Mouse (Mus musculus): ENCODE measurements around the gene Bik.

The Bik gene

DNA sequence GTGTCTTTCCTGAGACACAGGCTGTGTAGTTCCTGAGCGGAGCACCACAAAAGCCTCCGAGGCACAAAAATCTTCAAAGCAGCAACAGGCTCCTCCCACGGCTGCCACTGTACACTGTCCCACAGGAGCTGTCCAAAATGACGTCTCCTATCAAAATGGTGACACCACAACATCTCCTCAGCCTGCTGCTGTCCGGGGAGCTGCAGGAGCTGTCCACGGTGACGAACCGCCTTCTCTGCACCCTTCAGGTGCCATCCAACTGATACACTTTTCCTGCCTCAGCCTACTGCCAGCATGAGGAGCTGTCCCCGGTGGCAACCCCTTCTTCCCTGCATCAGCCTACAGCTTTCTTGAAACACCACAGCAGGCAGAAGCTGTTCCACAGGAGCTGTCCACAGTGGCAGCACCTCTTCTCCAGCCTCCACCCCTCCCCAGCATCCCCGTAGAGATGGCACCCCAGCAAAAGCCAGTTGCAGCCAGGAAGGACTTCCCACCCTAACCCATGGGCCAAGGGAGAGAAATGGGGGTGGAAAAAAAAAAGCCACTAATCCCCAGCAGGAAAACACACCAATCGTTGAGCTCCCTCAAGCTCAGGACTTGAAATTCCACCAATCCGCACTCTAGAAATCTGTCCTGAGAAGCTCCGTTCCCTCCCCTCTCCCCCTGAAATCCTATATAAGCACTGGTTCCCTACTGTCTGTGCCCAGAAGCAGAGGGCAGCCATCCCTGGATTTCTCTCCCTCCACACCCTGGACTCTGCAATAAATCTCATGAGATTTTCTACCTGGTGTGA, 14.0 kb upstream of the Bik start:
- peak; percentile 22 for DNase-seq (ENCODE audit: low read depth)

- no peak for DNase-seq (ENCODE audit: low read depth)
These were observed 11.6 kb upstream of the Bik start for GRCm38 (mm10) chr15:83515018-83515417.

- DNase-seq (ENCODE audit: low read depth), result peak; percentile 71
These were observed 8.2 kb upstream of the Bik start for GRCm38 (mm10) chr15:83518215-83519048.

DNA sequence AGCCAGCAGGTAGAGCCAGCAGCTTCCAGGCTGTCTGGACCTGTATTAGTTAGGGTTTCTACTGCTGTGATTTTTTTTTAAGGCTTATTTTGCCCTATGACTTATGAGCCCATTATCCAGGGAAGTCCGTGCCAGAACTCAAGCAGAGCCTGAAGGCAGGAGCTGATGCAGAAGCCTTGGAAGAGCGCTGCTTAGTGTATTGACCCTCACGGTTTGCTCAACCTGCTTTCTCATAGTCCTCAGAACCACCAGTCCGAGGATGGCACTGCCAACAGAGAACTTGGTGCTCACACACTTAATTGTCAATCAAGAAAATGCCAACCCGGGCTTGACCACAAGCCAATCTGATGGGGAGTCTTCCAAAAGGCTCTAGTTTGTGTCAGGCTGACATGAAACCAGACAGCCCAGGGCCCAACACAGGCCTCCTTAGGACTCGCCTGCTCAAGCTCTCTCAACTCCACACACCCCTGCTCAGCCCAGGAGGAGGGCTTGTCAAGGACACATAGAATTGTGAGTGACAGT, 5.7 kb upstream of the Bik start:
- no peak for DNase-seq (ENCODE audit: low read depth)

DNA sequence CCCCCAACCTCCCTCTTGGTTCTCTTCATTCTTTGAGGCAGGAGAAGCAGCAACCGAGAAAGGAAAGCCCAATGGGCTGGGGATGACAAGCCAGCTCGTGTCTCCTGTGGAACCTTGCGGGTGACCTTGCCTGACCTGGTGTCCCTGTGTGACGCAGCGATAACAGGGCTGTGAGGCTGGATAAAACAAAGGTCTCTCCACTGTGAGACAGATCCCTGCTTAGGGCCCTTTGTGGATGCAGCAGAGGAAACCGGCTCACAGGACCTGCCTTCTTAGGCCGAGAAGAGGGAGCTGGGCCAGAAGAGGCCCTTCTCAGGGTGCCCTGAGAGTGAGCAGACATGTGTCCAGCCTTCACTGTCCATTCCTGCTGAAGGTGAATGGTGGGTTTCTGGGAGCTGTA, 3.5 kb upstream of the Bik start:
- no peak for DNase-seq (ENCODE audit: low read depth)

- no peak for DNase-seq (ENCODE audit: low read depth)
These were observed 2.9 kb upstream of the Bik start for GRCm38 (mm10) chr15:83523638-83524332.

GRCm38 (mm10) chr15:83524333-83524729, 2.3 kb upstream of the Bik start:
- no peak for DNase-seq (ENCODE audit: low read depth)

- no peak for DNase-seq (ENCODE audit: low read depth)
These were observed 403 bp downstream of the Bik start for GRCm38 (mm10) chr15:83527092-83527437.

DNA sequence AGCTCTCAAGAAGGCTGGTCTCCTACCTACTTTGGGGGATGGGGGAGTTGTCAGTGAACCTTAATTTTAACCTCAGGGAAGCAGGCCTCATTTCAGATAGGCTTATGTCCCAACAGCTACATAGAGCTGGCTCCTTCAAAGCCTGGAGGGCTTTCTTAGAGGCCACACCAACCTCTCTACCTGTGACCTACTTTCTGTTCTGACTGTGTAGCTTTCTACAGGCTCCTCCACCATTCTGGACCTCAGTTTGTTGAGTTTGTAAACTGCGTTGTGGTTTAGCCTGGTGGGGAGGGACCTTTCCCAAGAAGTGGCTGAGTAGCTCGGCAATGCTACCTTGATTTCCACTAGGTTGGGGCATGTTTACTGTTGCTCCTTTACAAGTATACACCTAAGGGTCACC, 1.1 kb downstream of the Bik start:
- DNase-seq (ENCODE audit: low read depth), result no peak

DNA sequence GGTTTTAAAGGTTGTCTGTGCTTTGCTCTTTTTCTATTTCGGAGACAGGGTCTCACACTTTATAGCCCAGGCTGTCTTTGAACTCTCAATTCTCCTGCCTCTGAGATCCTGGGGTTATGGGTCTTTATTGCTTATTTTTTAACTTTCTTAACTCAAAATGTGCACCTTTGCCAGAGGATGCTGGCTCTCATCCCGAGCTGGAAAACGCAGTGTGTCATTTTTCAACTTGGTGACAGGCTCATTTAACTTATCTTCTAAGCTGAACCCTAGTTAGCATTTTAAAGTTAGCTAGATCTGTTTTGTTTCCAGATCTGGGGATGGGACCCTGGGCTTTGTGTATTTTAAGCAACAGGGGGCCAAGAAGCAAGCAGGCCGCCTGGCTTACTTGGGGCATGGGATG, 2.2 kb downstream of the Bik start:
- no peak for DNase-seq (ENCODE audit: low read depth)

GRCm38 (mm10) chr15:83529765-83530164, 3.1 kb downstream of the Bik start:
- peak; percentile 17 for DNase-seq (ENCODE audit: low read depth)

DNA sequence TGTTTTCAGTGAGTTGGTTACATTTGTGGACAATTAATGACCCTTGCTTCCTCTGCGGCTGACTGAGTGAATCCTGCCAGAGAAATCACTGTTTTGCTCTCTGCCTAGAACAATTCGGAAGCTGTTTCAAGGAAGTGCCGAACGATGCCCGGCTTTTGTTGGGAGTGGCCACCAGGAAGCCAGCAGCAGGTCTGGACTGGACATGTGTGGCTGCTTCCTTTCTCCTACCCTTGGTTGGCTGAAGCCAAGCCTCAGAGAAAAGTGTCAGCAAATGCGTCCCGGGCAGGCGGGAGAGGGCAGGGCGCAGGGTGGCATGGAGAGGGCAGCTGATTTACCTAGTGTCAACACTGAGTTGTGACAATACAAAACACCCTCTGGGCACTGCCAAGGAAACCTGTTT, 3.6 kb downstream of the Bik start:
- no peak for DNase-seq (ENCODE audit: low read depth)

GRCm38 (mm10) chr15:83530688-83531087, 4.0 kb downstream of the Bik start:
- DNase-seq (ENCODE audit: low read depth), result no peak

DNA sequence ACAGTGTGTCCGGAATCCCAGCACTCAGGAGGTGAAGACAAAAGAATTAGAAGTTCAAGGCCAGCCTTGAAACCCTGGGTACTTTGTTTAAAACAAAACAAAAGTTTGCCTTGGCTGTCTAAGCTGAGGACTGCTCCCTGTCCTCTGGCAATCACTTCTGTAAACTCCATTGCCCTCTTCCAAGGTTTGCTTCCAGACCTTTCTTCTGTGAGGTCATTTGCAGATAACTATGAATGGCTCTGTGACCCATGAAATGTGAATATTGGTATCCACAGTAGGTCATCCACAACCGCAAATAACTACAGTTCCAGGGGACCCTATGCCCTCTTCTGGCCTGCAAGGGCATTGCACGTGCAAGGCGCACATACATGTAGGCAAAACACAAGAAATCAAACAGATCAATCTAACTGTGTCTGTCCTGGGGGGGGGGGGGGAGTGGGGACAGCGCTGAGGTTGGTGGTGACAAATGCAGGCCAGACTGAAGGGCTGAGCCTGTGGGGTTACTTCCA, 5.4 kb downstream of the Bik start:
- peak; percentile 23 for DNase-seq (ENCODE audit: low read depth)

DNA sequence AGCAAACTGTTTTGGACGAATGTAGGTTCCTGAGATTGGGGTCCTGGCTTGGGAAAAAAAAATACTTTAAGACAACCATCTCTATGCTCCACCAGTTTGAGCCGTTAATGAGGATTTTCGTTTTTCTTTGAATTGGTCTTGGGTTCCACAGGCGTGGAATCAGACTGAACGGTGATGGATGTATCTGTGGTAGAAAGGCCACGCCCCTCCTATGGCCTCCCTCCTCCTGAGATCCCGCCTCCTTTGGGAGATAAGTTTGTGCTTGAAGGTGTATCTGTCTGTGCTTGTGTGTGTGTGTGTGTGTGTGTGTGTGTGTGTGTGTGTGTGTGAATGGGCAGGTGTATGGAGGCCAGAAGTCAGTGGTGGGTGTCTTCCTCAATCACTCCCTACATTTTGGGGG, 5.9 kb downstream of the Bik start:
- no peak for DNase-seq (ENCODE audit: low read depth)

DNA sequence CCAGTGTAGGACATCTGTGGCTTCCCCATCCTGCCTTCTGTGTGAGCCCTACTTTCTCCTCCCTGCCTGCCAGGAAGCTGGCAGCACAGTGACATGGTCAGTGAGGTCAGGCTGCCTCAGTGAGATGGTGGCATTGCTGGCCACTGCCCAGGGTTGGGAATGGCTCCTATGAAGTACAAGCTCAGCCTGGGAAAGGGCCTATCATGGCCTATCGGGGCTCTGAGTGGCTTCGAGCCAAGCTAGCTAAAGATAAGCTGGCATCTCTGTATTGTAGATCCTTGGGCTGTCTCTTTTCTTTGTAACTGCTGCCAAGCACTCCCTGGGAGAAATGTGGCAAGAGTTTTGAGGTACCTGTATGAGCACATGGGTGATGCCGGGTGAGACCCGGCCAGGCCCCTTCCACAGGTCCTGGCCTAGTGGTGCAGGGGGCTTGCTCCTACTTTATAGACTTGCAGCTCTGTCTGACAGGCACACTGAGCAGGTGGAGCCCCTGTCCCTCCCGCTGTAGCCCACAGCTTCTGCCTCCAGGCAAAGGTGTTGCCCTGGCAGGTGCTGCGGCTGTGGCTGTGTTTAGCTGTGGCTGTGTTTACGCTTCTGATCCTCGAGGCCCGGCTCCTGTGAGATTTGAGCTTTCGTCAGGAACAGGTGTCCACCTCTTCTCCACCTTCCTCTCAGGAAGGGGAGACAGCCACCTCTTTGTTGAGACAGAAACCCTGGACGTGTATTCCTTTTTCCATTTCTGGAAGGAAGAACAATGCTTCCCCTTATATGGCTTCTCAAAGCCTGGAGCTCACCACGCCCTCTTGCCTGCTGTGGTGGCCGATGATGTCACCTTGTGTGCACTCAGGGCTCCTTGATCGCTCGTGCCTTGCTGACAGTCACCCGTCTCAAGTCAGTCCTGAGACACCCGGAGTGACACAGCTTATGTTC, 8.6 kb downstream of the Bik start:
- peak; percentile 47 for DNase-seq (ENCODE audit: low read depth)

GRCm38 (mm10) chr15:83535890-83536231, 9.2 kb downstream of the Bik start:
- no peak for DNase-seq (ENCODE audit: low read depth)

GRCm38 (mm10) chr15:83538855-83539254, 12.2 kb downstream of the Bik start:
- DNase-seq (ENCODE audit: low read depth), result no peak

GRCm38 (mm10) chr15:83539905-83540304, 13.2 kb downstream of the Bik start:
- DNase-seq (ENCODE audit: low read depth), result peak; percentile 62

DNA sequence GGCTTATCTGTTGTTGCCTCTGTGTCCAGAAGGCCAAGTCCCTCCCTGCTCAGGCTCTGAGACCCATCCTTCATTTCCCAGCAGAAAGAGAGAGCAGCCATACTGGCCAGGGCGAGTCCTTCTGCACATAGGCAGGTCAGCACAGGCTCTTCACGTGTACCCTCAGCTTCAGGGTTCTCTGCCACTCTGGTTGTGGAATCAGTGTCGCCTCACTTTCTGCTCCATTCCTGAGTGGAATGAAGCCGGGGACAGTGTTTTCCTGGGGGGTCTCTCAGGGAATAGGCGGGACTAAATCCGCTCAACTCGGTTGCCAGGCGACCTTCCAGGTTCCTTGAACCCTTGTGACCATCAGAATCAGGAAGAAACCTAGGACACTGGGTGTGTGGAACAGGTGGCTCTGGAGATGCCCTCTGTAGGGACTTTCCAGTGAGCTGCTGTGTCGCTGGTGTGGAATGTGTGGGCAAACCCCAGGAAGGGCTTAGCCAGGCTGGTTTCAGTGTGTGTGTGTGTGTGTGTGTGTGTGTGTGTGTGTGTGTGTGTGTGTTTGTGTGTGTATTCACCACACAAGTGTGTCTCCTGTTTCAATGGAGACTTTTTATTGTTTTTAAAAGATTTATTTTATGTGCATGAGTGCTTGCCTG, 15.1 kb downstream of the Bik start:
- DNase-seq (ENCODE audit: low read depth), result no peak

- no peak for DNase-seq (ENCODE audit: low read depth)
These were observed 19.4 kb downstream of the Bik start for GRCm38 (mm10) chr15:83546029-83546428.
